Mouse (Mus musculus) CD8-positive naive resting alpha-beta T cell, adult 2 months (primary cell): ENCODE data around the gene Pik3r2.
A peak's percentile ranks its signal among the peaks of the same experiment; 100 is the strongest.

Source experiments
- DNase-seq, 2 experiments: peaks; one replicate each; pipeline ENCODE4 v3.0.0; 2022; ENCODE audit warnings: low read depth in 2 of 2, low spot score in 2 of 2

The Pik3r2 gene

GRCm38 (mm10) chr8:70801830-70802229, 25.3 kb upstream of the Pik3r2 start:
- DNase-seq, result no peak

- DNase-seq, result peak in 1 of 2 experiments; percentile 29
Observed at GRCm38 (mm10) chr8:70801156-70801555, 24.6 kb upstream of the Pik3r2 start.

DNA sequence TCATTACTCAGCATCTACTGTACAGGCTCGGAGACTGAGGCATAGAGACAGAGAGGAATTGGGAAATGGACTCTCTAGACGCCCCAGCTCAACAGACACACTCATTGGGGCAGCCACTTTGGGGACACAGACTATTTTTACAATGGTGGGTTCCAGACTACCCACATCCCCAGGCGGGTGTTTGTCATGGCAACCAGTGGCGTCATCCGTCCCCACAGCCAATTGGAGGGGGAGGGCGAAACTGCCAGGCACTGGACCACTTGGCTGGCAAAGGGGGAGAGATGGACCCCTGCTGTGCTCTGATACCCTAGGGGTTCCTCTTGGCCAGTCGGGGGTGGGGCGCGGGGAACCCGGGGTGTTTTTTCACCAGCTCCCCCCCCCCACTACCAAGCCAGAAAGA, 24.1 kb upstream of the Pik3r2 start:
- no peak for DNase-seq

DNA sequence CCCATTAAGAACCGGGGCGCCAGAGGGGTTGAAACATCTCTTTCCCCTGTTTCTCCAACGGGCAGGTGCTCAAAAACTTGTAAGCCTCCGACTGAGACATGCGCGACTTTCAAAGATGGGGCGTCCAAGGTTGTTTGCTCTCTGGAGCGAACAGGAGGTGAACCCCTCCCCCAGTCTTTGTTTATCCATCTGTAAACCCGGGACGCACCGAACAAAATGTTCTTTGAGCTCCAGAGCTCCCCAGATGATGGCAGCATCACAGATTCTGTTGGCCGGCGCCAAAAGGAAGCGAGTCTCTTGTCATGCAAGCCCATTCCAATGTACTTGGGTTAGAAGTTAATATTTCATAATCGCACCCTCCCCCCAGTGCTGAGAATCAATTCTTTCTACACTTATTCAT, 21.8 kb upstream of the Pik3r2 start:
- DNase-seq, result no peak

GRCm38 (mm10) chr8:70797081-70798070, 20.9 kb upstream of the Pik3r2 start:
- DNase-seq, result peak; percentile 60 to 71

DNA sequence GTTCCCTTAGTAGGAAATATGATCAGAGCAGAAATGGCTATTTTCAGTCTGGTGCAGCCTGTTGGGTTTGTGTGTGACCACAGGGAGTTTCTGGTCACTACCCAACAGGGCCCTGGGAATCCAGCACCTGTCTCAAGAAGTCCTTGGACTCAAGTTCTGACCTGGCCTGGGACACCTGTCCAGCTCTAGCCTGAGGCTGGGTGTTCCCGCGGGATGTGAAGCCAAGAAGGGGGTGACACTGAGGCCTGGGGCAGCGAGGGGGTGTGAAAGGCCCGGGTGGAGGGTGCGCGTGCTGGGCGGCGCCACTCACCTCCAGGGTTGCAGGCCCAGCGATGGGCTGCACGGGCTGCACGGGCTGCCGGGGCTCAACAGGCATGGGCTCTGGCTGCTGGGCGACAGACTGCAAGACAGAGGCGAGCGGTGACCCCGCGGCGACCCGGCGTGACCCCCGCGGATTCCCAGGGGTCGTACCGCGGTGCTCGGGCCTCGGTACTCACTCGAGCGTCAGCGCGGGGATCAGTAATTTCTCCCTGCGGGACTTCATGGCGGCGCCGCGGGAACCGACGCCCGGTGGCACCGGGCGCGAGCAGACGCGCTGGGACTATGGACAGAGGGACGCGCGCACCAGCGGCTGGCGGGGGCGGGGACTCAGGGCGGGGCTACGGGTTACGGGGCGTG, 20.0 kb upstream of the Pik3r2 start:
- DNase-seq, result no peak

DNA sequence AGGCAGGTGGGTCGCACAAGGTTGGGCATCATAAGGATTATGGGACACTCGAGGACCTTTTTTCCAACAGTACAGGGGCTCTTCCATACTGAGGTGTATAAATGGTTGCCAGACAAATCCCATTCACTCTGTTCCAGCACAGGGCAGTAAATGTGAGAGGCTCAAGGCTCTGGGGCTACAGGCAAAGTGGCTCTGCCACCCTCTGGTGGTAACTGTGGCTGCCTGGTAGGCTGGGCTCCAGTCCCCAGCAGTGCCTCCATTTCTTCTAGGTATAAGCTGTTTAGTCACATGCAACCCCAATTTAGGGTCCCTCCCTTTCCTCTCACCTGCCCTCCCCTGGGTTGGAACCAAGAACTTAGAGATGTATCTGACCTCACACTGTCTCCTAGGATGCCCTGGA, 18.9 kb upstream of the Pik3r2 start:
- no peak for DNase-seq

DNA sequence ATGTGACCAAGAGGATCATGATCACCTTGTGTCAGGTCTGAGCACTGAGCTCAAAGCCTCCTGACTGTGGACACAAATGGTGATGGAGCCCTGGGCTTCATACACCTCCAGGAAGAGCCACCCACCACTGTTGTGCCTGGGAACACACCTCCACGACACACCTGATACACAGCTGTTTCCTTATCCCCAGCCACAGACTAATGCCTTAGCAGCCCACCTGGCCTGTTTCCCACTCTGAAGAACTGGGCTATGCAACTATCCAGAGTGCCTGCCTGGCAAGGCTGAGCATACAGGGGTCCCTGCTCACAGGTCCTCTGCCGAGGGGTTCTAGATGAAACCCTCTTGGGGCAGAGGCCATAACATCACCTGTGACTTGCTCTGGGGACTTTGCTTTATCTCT, 17.7 kb upstream of the Pik3r2 start:
- no peak for DNase-seq

DNA sequence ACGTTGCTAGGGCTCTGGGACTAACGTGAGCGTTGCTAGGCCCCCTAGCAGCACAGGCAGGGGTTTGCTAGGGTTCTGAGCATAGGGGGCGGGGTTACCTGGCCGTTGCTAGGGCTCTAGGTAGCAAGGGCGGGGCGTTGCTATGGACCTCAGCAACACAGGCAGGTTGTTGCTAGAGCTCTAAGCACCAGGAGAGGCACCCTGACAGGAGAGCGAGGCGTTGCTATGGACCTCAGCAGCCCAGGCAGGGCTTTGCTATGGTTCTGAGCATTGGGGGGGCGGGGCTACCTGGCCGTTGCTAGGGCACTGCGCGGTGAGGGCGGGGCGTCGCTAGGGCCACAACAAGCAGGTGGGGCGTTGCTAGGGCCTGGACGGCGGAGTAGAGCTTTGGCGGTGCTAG, 16.2 kb upstream of the Pik3r2 start:
- DNase-seq, result no peak

DNA sequence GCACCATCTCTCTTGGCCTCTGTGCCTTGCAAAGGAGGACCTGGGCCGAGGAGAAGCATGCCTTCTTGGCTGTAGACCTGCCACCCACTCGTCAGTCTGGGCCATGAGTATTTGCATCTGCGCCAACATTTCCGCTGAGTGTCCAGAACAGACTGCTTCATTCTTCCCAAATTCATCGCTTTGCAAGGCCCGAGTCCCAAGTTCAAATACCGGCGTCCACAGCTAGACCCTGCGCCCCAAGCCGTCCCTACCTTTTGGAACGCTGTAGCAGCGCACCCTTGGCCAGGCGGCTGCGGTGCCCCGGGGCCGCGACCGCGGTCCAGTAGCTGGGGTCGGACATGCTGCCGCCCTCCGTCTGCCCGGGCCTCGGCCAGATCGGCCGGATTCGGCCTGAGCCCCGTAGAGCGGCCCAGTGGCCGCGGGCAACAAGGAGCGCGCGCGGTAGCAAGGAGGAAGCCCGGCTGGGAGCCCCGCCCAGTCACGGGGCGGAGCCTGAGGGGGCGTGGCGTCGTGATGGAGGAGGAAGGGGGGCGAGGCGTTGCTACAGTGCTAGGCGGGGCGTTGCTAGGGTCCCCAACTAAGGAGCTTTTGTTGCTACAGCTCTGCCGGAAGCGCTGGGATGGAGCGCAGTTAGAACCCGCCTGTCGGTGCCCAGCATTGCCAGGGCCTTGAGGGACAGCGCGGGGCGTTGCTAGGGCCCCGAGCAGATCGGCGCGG, 15.6 kb upstream of the Pik3r2 start:
- peak; percentile 96 to 99 for DNase-seq

DNA sequence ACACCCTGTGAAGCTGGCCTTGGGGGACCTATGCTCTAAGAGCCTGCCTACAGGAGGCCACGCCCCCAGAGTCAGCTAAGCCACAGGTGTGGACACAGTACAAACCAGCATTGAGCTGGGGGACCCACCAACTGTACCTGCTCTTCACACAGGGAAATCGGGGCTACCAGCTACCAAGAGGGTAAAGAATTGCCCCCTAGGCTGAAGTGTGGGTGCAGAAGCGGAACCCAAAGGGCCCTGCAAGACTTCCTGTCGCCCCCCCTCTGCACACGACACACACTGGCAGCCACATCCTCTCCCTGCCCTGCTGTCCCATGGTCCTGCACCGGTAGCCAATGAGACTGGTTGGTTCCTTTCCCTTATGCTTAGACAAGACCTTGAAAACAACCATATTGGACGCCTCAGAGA, 14.8 kb upstream of the Pik3r2 start:
- peak; percentile 62 to 83 for DNase-seq

DNA sequence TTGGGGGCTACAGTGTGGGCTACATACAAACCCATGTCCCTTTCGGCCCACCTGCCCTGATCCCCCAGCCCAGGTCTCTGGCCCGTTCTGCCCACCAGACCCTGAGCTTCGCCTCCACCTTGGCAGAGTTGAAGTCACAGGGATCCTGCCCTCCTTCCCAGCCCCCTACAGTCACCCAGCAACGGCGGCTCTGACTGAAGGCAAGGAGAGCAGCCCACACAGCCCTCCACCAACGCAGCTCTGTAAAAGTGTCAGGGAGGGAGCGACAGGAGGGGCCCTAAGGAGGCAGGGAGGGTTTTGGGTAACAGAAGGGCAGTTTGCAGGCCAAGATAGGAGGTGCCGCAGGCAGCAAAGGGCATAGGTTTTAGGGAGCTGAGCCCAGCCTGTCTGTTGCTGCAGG, 14.3 kb upstream of the Pik3r2 start:
- no peak for DNase-seq

DNA sequence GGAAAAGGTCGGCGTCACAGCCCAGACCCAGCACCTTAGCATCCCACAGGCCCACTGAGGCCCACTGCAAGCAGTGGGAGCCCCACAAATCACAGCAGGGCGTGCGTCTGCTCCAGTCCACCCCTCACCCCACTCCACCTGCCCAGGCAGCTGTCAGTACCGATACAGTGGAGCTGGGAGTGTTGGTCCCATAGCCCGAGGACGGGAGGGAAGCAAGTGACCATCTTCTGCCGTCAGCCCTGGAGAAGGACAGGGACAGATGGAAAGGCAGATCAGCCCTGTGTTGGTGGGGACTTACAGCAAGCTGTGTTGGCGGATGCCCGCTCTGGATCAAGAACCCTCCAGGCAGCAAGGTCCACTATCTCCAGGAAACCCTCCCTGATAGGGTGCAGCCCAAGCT, 12.5 kb upstream of the Pik3r2 start:
- DNase-seq, result no peak

DNA sequence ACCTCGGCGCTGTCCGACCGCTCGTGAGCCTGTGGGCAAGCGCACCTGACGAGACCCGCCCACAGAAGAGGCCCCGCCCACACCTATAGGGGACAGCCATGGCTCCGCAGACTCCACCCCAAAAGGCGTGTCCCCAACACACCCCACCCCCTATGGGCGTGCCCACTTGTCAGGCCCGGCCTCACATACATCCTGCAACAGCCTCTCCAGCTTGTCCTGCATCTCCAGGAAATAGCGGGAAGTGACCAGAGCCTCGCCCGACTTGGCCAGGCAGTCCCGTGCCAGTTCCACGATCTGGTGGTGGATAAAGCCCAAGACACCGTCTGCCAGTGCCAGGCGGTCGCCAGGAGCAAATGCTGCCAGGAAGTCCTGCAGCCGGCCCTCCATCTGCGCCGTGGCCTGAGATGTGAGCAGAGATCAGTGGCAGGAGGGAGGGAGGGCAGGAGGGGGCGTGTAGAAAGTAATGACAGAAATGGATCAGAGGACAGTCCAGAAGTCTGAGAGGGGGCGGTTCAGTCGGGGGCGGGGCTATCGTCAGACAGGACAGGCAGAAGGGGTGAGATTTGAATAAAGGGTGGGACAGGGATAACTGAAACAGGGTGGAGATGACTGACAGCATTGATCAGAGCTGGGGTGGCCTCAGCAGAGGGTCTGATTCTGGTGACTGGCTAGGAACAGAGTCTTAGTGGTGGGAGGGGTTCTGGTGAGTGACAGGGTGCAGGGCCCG, 11.6 kb upstream of the Pik3r2 start:
- no peak for DNase-seq

DNA sequence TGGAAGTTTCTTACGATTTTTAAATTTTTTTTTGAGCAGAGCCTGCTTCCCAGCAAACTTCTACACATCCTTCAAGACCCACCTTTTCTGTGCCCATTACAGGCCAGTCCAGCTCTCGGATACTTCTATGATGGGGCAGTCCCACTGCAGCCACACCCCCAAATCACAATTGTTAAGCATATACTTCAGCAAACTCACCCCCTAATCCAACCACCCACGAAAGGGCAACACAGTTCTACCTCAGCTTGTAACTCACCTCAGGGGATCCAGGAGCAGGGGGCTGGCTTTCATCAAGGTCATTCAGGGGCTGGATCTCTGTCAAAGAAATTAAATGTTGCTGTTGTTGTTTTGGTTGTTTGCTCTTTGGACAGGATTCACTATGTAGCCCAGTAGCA, 10.5 kb upstream of the Pik3r2 start:
- no peak for DNase-seq

DNA sequence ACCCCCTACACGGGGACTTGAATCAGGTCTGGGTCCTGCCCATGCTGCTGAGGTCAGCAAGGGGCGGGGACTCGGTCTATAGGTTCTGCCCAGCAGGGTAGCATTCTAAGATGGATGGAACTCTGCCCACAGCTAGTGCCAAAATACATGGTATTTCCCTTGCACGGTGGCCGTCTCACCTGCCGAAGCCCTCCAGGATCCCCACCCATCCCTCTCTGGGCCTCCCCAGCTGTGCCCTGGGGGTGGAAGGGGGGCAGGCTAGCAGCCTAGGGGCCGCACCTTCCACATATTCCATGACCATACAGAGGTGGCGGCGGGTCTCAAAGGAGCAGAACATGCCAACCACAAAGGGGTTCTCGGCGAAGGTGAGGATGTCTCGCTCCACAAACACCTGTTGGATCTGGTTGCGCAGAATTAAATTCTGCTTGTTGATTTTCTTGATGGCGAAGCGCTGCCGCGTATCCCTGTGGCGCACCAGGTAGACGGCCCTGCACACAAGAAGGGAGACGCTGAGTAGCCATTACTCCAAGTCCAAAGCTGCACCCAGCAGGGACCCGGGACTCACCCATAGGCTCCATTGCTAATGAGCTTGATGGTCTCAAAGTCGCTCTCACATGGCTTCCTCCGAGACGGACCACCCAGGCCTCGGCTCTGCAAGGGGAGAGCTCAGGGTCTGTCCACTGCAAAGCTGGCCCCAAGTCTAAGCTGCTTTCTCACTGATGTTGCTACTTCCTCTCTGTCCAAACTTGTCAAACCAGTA, 10.0 kb upstream of the Pik3r2 start:
- no peak for DNase-seq

DNA sequence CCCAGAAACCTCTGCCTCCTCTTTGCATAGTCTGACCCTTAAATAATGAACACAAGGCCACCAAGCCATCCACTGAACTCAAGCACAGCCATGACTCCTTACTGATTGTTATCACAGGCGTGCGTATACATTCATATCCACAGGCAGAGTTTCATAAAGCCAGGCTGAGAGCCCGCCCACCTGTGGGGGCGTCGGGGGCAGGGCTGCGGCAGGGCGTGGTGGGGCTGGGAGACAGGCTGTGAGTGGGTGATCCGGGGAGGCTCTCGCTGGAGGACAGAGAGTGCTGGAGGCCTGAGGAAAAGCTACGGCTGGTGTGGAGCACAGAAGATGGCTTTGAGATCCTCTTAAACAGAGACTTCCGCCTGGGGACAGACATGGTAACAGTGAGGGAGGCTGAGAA, 3.6 kb upstream of the Pik3r2 start:
- DNase-seq, result no peak

DNA sequence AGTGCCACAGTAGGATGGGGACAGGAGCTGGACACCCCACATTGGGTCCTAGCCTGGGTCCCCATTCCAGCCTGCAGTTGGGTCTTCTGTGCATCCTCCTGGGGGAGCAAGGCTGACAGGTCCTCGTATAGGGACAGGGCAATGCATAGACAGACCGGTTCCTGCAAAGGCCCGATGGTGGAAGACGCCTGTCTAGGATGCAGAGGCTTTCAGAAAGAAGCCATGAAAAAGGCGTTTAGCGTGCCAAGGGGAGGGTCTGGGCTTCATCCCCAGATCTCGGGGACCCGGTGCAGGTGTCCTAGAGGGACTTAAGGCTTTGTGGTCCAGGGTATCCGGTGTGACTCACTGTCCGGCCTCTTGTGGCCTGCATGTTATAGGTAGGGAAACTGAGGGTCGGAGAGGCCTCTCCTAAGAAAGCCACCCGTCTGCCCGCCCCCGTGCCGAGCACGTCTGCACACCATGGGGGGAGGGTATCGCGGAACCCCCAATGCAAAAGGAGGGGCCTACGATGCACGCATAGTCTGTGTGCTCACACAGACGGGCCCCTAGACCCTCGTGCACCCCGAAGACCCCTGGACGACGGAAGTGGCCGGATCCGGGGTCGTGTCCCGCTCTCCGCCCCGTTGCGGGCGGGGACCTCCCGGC, 540 bp downstream of the Pik3r2 start:
- no peak for DNase-seq

GRCm38 (mm10) chr8:70775227-70775626, 1.3 kb downstream of the Pik3r2 start:
- DNase-seq, result no peak

DNA sequence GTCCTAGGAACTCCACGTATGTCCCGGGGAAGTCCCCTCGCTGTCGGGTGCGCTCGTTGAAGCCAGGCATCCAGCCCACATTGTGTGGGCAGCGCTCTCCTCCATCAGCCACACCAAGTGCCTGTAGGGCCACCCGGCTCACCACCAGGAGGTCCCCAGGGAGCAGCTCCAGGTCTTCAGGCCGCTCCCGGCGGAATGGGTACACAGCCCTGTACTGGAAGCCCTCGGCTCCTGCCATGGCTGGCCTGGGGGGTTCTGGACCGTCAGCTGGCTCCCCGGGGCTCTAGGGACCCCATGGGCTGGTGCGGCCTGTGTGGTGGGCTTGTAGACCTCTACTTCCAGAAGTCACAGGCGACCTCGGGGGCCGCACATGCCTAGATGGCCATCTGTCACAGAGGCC, 1.8 kb downstream of the Pik3r2 start:
- no peak for DNase-seq
